In genomic region chr10:107493580-107494474, GRCm38 (mm10) we compare ENCODE assay signal across 8 mouse cellular contexts. TPM values are rescaled to one million over a fixed set of nuclear protein-coding genes. Genes with fewer than 3 reads are reported as not detected.
DNase-seq lines count a peak whose midpoint lies in the region; ATAC-seq and TF ChIP-seq lines count a peak whose summit lies in the region.
"Had no signal": no experiment of that assay in that cellular context is flagged by ENCODE, and none has a peak within 500 bp of the region (broad histone marks: within the 10 kb centered on the region; RNA-seq: fewer than 3 reads in every experiment).

No protein-coding gene starts in this region.

- H3K4me2 ChIP-seq in lung, postnatal 0 days (replicated peaks; ENCODE audit: low read depth, low read length), result peak overlapping the region; percentile 54
- peak overlapping the region; percentile 57 for H3K4me2 ChIP-seq in forebrain, embryonic 15.5 days (replicated peaks)
- H3K4me2 ChIP-seq in limb, embryonic 14.5 days (replicated peaks; ENCODE audit: low read depth, low read length, severe bottlenecking), result peak overlapping the region; percentile 47

- H3K9me3 ChIP-seq in lung, postnatal 0 days (ENCODE audit: low read length), result no peaks in the 10 kb centered on the region
- H3K9me3 ChIP-seq in forebrain, embryonic 15.5 days, result no peaks in the 10 kb centered on the region
- no peaks in the 10 kb centered on the region for H3K9me3 ChIP-seq in limb, embryonic 14.5 days (ENCODE audit: control insufficient read depth, low read length)

- TF ChIP-seq EP300 in lung, postnatal 0 days (IDR thresholded peaks at IDR 0.05), result no peak

- no peaks in the 10 kb centered on the region for H3K36me3 ChIP-seq in lung, postnatal 0 days (ENCODE audit: insufficient read depth, low read length)
- no peaks in the 10 kb centered on the region for H3K36me3 ChIP-seq in forebrain, embryonic 15.5 days
- no peaks in the 10 kb centered on the region for H3K36me3 ChIP-seq in limb, embryonic 14.5 days (ENCODE audit: control insufficient read depth, insufficient read depth, low read length)

- no peaks in the 10 kb centered on the region for H3K27me3 ChIP-seq in lung, postnatal 0 days (replicated peaks; ENCODE audit: insufficient read depth, low read length)
- no peaks in the 10 kb centered on the region for H3K27me3 ChIP-seq in forebrain, embryonic 15.5 days
- no peaks in the 10 kb centered on the region for H3K27me3 ChIP-seq in limb, embryonic 14.5 days (ENCODE audit: control insufficient read depth, insufficient read depth, low read length)

- ATAC-seq in lung, postnatal 0 days, result no peak
- ATAC-seq in forebrain, embryonic 15.5 days (replicated peaks), result peak; percentile 87
- ATAC-seq in limb, embryonic 14.5 days (ENCODE audit: low FRiP score, low read depth), result peak; percentile 39; the same call in 1 of the 2 replicates
- ATAC-seq in inflammation-experienced regulatory T-cells, adult 6 months, result no peak

- no peak for DNase-seq in lung, postnatal 0 days (ENCODE audit: low spot score)
- no peak for DNase-seq in lung, postnatal 36 days
- no peak for DNase-seq in limb, embryonic 14.5 days (ENCODE audit: low spot score)
- DNase-seq in c-Kit-positive CD71-positive TER-119-positive erythroid progenitor cells, embryonic 14.5 days (ENCODE audit: low spot score), result no peak
- no peak for DNase-seq in spleen, postnatal 10 days (ENCODE audit: low spot score in 2 of 2)
- DNase-seq: kidney, postnatal 4 days had no signal

- H3K27ac ChIP-seq in lung, postnatal 0 days (ENCODE audit: low read length), result no peak overlapping the region
- no peak overlapping the region for H3K27ac ChIP-seq in forebrain, embryonic 15.5 days (replicated peaks)
- no peak overlapping the region for H3K27ac ChIP-seq in limb, embryonic 14.5 days (replicated peaks; ENCODE audit: low read depth, low read length)

- H3K4me3 ChIP-seq in lung, postnatal 0 days (ENCODE audit: low read depth, low read length), result peak overlapping the region; percentile 21; the same call in 1 of the 2 replicates
- H3K4me3 ChIP-seq in forebrain, embryonic 15.5 days, result peak overlapping the region; percentile 37
- H3K4me3 ChIP-seq in limb, embryonic 14.5 days (replicated peaks; ENCODE audit: low read length), result peak overlapping the region; percentile 31

- H3K4me1 ChIP-seq in lung, postnatal 0 days (ENCODE audit: insufficient read depth, low read depth, low read length), result no peaks in the 10 kb centered on the region
- no peaks in the 10 kb centered on the region for H3K4me1 ChIP-seq in forebrain, embryonic 15.5 days
- peaks cover 7% of the 10 kb centered on the region; the same call in 1 of the 2 replicates for H3K4me1 ChIP-seq in limb, embryonic 14.5 days (ENCODE audit: control insufficient read depth, insufficient read depth, low read length)

- no peak for TF ChIP-seq CTCF in lung, postnatal 0 days (IDR thresholded peaks at IDR 0.05)

- WGBS in lung, postnatal 0 days, result 46% methylated on average over 20 of the region's 20 CpGs
- 47% methylated on average over 20 of the region's 20 CpGs for WGBS in forebrain, embryonic 15.5 days
- 35% methylated on average over 20 of the region's 20 CpGs for WGBS in limb, embryonic 14.5 days

- no peak overlapping the region for H3K9ac ChIP-seq in lung, postnatal 0 days (replicated peaks; ENCODE audit: low read depth)
- peak overlapping the region; percentile 33 for H3K9ac ChIP-seq in forebrain, embryonic 15.5 days (replicated peaks)
- peak overlapping the region; percentile 40; the same call in 1 of the 2 replicates for H3K9ac ChIP-seq in limb, embryonic 14.5 days (ENCODE audit: low read depth, low read length, severe bottlenecking)

- TF ChIP-seq POLR2A in limb, embryonic 14.5 days (IDR thresholded peaks at IDR 0.05; ENCODE audit: borderline replicate concordance, extremely low read depth, insufficient read depth, insufficient read length), result no peak

RNA-seq across cellular contexts. Expression of gene Myf6, which starts 0.7 kb away (rescaled TPM):
- polyA plus RNA-seq in lung, postnatal 0 days (2015; fragmentation: Nextera tagmentation; extraction: Ambion mirVana), result 0.10 TPM in 1 of 2 replicates, not detected in the other
- not detected in 2 replicates for polyA plus RNA-seq in forebrain, embryonic 15.5 days (2015; fragmentation: Nextera tagmentation; extraction: Ambion mirVana)
- polyA plus RNA-seq in limb, embryonic 14.5 days (2012; rRNA removed), result 3.1 and 4.1 TPM in 2 replicates
- 4.8 and 6.7 TPM in 2 replicates for polyA plus RNA-seq in limb, embryonic 14.5 days (2014; fragmentation: Nextera tagmentation; extraction: Ambion mirVana)
- polyA plus RNA-seq in inflammation-experienced regulatory T-cells, adult 6 months (2017; shearing (Covaris generic)), result not detected

RNA-seq across cellular contexts. Expression of gene Myf5, which starts 7.9 kb away (rescaled TPM):
- polyA plus RNA-seq in lung, postnatal 0 days (2015; fragmentation: Nextera tagmentation; extraction: Ambion mirVana), result 0.14 and 0.21 TPM in 2 replicates
- not detected in 2 replicates for polyA plus RNA-seq in forebrain, embryonic 15.5 days (2015; fragmentation: Nextera tagmentation; extraction: Ambion mirVana)
- polyA plus RNA-seq in limb, embryonic 14.5 days (2012; rRNA removed), result 9.0 and 12.2 TPM in 2 replicates
- polyA plus RNA-seq in limb, embryonic 14.5 days (2014; fragmentation: Nextera tagmentation; extraction: Ambion mirVana), result 16.8 and 24.4 TPM in 2 replicates
- polyA plus RNA-seq in inflammation-experienced regulatory T-cells, adult 6 months (2017; shearing (Covaris generic)), result not detected

Comparison
In these comparisons a context has a peak if more than half of its experiments do, and no peak if none do; other contexts are left out.
1. ATAC-seq: peak in forebrain, embryonic 15.5 days (single experiment) and limb, embryonic 14.5 days (single experiment); none in lung, postnatal 0 days (single experiment) and inflammation-experienced regulatory T-cells, adult 6 months (single experiment).
2. Peak in every context shown above with its lines, with median percentiles within 50 percentile points of each other: H3K4me2 ChIP-seq and H3K4me3 ChIP-seq.